Mouse (Mus musculus): ENCODE data around the gene Mynn. TPM values are rescaled to one million over a fixed set of nuclear protein-coding genes. Genes with fewer than 3 reads are reported as not detected.
A peak's percentile ranks its signal among the peaks of the same experiment; 100 is the strongest.
"Not testable (repeated sequence)": the region's sequence is repeated elsewhere in the genome, so short reads cannot be mapped to it uniquely, and the experiment has no call there.

Mynn gene
- polyA plus RNA-seq (2016; fragmentation: Nextera tagmentation; extraction: Ambion mirVana), result 35.9 and 37.5 TPM in 2 replicates

- H3K4me3 ChIP-seq, result peak within 1 kb of the TSS; percentile 86
- ATAC-seq (ENCODE audit: insufficient number of reproducible peaks, insufficient read depth, low FRiP score, low TSS enrichment), result peak; percentile 88
- WGBS, result under 1% methylated on average over 40 of the region's 40 CpGs
These were observed at the start of gene Mynn for GRCm38 (mm10) chr3:30602065-30602739. Mynn (plus strand) TSS chr3:30602065.

GRCm38 (mm10) chr3:30553741-30554140 lies 48.1 kb upstream of the Mynn start:
- Histone ChIP-seq H3K27ac (no peak overlapping the region), H3K9me3 (no peaks in the 10 kb centered on the region), H3K36me3 (no peaks in the 10 kb centered on the region), H3K4me3 (no peak overlapping the region), H3K27me3 (peaks cover under 1% of the 10 kb centered on the region; the same call in 1 of the 2 replicates), H3K4me2 (replicated peaks) (no peak overlapping the region), H3K9ac (no peak overlapping the region), H3K4me1 (no peaks in the 10 kb centered on the region)
- no peak for ATAC-seq (ENCODE audit: insufficient number of reproducible peaks, insufficient read depth, low FRiP score, low TSS enrichment)
- 71% methylated on average over 6 of the region's 6 CpGs for WGBS

More at GRCm38 (mm10) chr3:30602065-30602739, at the start of gene Mynn:
- Histone ChIP-seq H3K4me2 (replicated peaks) (peak within 1 kb of the TSS; percentile 90), H3K27ac (peak within 1 kb of the TSS; percentile 95), H3K9me3 (no peaks in the 10 kb centered on the region), H3K9ac (peak within 1 kb of the TSS; percentile 84), H3K4me1 (peaks cover 13% of the 10 kb centered on the region), H3K36me3 (peaks cover 16% of the 10 kb centered on the region), H3K27me3 (no peaks in the 10 kb centered on the region)

- no peak overlapping the region for H3K4me3 ChIP-seq
- no peak overlapping the region for H3K27ac ChIP-seq
- 44% methylated on average over 6 of the region's 6 CpGs for WGBS
- H3K36me3 ChIP-seq, result no peaks in the 10 kb centered on the region
- no peak for ATAC-seq (ENCODE audit: insufficient number of reproducible peaks, insufficient read depth, low FRiP score, low TSS enrichment)
- no peaks in the 10 kb centered on the region for H3K9me3 ChIP-seq
- no peak overlapping the region for H3K4me2 ChIP-seq (replicated peaks)
- H3K27me3 ChIP-seq, result peaks cover 2% of the 10 kb centered on the region; the same call in 1 of the 2 replicates
- no peak overlapping the region for H3K9ac ChIP-seq
- no peaks in the 10 kb centered on the region for H3K4me1 ChIP-seq
These were observed 41.1 kb upstream of the Mynn start for GRCm38 (mm10) chr3:30560677-30561314.

GRCm38 (mm10) chr3:30566333-30566732 lies 35.5 kb upstream of the Mynn start:
- 0 out of 2 replicates have a peak, but pooled peaks have one; percentile 64 for ATAC-seq (ENCODE audit: insufficient number of reproducible peaks, insufficient read depth, low FRiP score, low TSS enrichment)
- H3K27ac ChIP-seq; H3K27me3 ChIP-seq; H3K4me1 ChIP-seq; H3K36me3 ChIP-seq; H3K4me3 ChIP-seq; H3K9ac ChIP-seq; H3K9me3 ChIP-seq; H3K4me2 ChIP-seq (replicated peaks): not testable (repeated sequence)
- 38% methylated on average over 1 of the region's 2 CpGs for WGBS

GRCm38 (mm10) chr3:30573549-30573948 lies 28.3 kb upstream of the Mynn start:
- no peaks in the 10 kb centered on the region for H3K9me3 ChIP-seq
- 15% methylated on average over 2 of the region's 2 CpGs for WGBS
- H3K36me3 ChIP-seq, result no peaks in the 10 kb centered on the region
- H3K4me3 ChIP-seq, result no peak overlapping the region
- H3K9ac ChIP-seq, result no peak overlapping the region
- no peak for ATAC-seq (ENCODE audit: insufficient number of reproducible peaks, insufficient read depth, low FRiP score, low TSS enrichment)
- H3K4me2 ChIP-seq (replicated peaks), result no peak overlapping the region
- no peak overlapping the region for H3K27ac ChIP-seq
- no peaks in the 10 kb centered on the region for H3K4me1 ChIP-seq
- no peaks in the 10 kb centered on the region for H3K27me3 ChIP-seq

GRCm38 (mm10) chr3:30588865-30589264 lies 13.0 kb upstream of the Mynn start:
- Histone ChIP-seq H3K4me3 (no peak overlapping the region), H3K9me3 (no peaks in the 10 kb centered on the region), H3K4me1 (no peaks in the 10 kb centered on the region), H3K4me2 (replicated peaks) (no peak overlapping the region), H3K36me3 (no peaks in the 10 kb centered on the region), H3K27ac (no peak overlapping the region), H3K9ac (no peak overlapping the region), H3K27me3 (no peaks in the 10 kb centered on the region)
- WGBS, result 83% methylated on average over 6 of the region's 6 CpGs
- no peak for ATAC-seq (ENCODE audit: insufficient number of reproducible peaks, insufficient read depth, low FRiP score, low TSS enrichment)

- Histone ChIP-seq H3K9me3 (no peaks in the 10 kb centered on the region), H3K4me3 (no peak overlapping the region), H3K36me3 (no peaks in the 10 kb centered on the region), H3K4me1 (no peaks in the 10 kb centered on the region), H3K4me2 (replicated peaks) (no peak overlapping the region), H3K27me3 (no peaks in the 10 kb centered on the region), H3K27ac (no peak overlapping the region), H3K9ac (no peak overlapping the region)
- 1% methylated on average over 2 of the region's 2 CpGs for WGBS
- ATAC-seq (ENCODE audit: insufficient number of reproducible peaks, insufficient read depth, low FRiP score, low TSS enrichment), result peak; percentile 64; the same call in 1 of the 2 replicates
These were observed 9.4 kb upstream of the Mynn start for GRCm38 (mm10) chr3:30592418-30592853.

- 78% methylated on average over 4 of the region's 4 CpGs for WGBS
- Histone ChIP-seq H3K4me3 (no peak overlapping the region), H3K9me3 (no peaks in the 10 kb centered on the region), H3K4me2 (replicated peaks) (no peak overlapping the region), H3K27me3 (no peaks in the 10 kb centered on the region), H3K4me1 (no peaks in the 10 kb centered on the region), H3K27ac (no peak overlapping the region), H3K36me3 (no peaks in the 10 kb centered on the region), H3K9ac (no peak overlapping the region)
- ATAC-seq (ENCODE audit: insufficient number of reproducible peaks, insufficient read depth, low FRiP score, low TSS enrichment), result no peak
These were observed 8.0 kb upstream of the Mynn start for GRCm38 (mm10) chr3:30593719-30594485.

- peak overlapping the region; percentile 75 for H3K4me3 ChIP-seq
- 0 out of 2 replicates have a peak overlapping the region, but pooled peaks have one; percentile 31 for H3K27ac ChIP-seq
- H3K4me2 ChIP-seq (replicated peaks), result peak overlapping the region; percentile 74
- peak; percentile 43 for ATAC-seq (ENCODE audit: insufficient number of reproducible peaks, insufficient read depth, low FRiP score, low TSS enrichment)
- H3K27me3 ChIP-seq, result no peaks in the 10 kb centered on the region
- no peaks in the 10 kb centered on the region for H3K36me3 ChIP-seq
- H3K4me1 ChIP-seq, result 0 out of 2 replicates have a peak, but pooled peaks cover 6% of the 10 kb centered on the region
- no peaks in the 10 kb centered on the region for H3K9me3 ChIP-seq
- H3K9ac ChIP-seq, result peak overlapping the region; percentile 81
- under 1% methylated on average over 62 of the region's 62 CpGs for WGBS
These were observed 6.6 kb upstream of the Mynn start for GRCm38 (mm10) chr3:30595111-30595832.

- Histone ChIP-seq H3K4me3 (no peak overlapping the region), H3K36me3 (no peaks in the 10 kb centered on the region), H3K9ac (no peak overlapping the region), H3K4me1 (0 out of 2 replicates have a peak, but pooled peaks cover 6% of the 10 kb centered on the region), H3K27ac (no peak overlapping the region), H3K27me3 (no peaks in the 10 kb centered on the region), H3K9me3 (no peaks in the 10 kb centered on the region), H3K4me2 (replicated peaks) (no peak overlapping the region)
- ATAC-seq (ENCODE audit: insufficient number of reproducible peaks, insufficient read depth, low FRiP score, low TSS enrichment), result no peak
- 81% methylated on average over 7 of the region's 7 CpGs for WGBS
These were observed 4.6 kb upstream of the Mynn start for GRCm38 (mm10) chr3:30597271-30597670.

Data from embryonic facial prominence, embryonic 12.5 days (tissue).